Mouse (Mus musculus) limb, embryonic 10.5 days (tissue): ENCODE data around the gene Man1b1. TPM values are rescaled to one million over a fixed set of nuclear protein-coding genes. Genes with fewer than 3 reads are reported as not detected.

ENCODE experiments used
- DNase-seq: peaks from one replicate; pipeline ENCODE4 v3.0.0-alpha.2; 2017; ENCODE audit warnings: low spot score
- H3K27ac ChIP-seq: fragments of 300-500 bp; sonication (generic); 2 replicates; pipeline ENCODE4 v1.5.1; 2016; ENCODE audit warnings: mild to moderate bottlenecking
- H3K27me3 ChIP-seq: fragments of 300-500 bp; sonication (generic); 2 replicates; pipeline ENCODE4 v1.6.1; 2016; ENCODE audit warnings: low read depth, mild to moderate bottlenecking; ENCODE audit not compliant: poor library complexity, severe bottlenecking
- H3K36me3 ChIP-seq: fragments of 300-500 bp; sonication (generic); 2 replicates; pipeline ENCODE4 v1.6.1; 2016; ENCODE audit warnings: mild to moderate bottlenecking, moderate library complexity
- H3K4me1 ChIP-seq: fragments of 300-500 bp; sonication (generic); 2 replicates; pipeline ENCODE4 v1.6.1; 2016
- H3K4me3 ChIP-seq: fragments of 300-500 bp; sonication (generic); 2 replicates; pipeline ENCODE4 v1.5.1; 2016; ENCODE audit warnings: mild to moderate bottlenecking, moderate library complexity
- H3K9me3 ChIP-seq: fragments of 300-500 bp; sonication (generic); replicated peaks from 2 replicates; pipeline ENCODE4 v1.6.1; 2016; ENCODE audit warnings: mild to moderate bottlenecking
- WGBS: fragments of 180-500 bp; shearing (Covaris S2); methylation state at CpG from one replicate; pipeline ENCODE4 v1.1.7; 2016; 5-methylcytosine and 5-hydroxymethylcytosine counted together
- polyA plus RNA-seq: library from polyadenylated mRNA; unstranded; fragments of >200 nt; fragmentation: Nextera tagmentation; extraction: Ambion mirVana; gene quantifications from 2 replicates; pipeline ENCODE4 v1.2.1, GENCODE M21; 2016

The Man1b1 gene
- polyA plus RNA-seq, 1 experiment from 2014 or later = 54.6 TPM

DNA sequence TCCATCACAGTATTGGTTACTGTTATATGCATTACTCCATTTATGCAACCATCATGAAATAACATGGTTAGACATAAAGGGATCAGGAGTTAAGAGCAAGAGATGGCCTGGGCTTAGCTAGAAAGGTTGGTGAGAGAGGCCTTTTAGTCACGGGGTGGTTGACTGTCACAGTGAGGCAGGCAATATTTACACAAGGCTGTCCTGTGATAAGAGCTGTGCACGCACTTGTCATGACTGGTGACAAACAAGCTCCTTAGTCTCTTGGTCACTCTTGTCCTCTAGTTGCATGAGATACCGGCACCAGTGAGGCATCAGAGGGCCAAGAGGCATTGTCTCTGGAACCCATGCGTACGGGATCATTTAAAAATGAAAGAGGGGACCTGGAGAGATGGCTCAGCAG is 52.4 kb downstream of the Man1b1 start:
- Histone ChIP-seq H3K27me3 (no peaks in the 10 kb centered on the region), H3K27ac (no peak overlapping the region), H3K9me3 (no peaks in the 10 kb centered on the region), H3K4me3 (no peak overlapping the region), H3K36me3 (no peaks in the 10 kb centered on the region), H3K4me1 (no peaks in the 10 kb centered on the region)
- DNase-seq = no peak
- 86% methylated on average over 5 of the region's 5 CpGs for WGBS

GRCm38 (mm10) chr2:25391266-25391665 is 59.1 kb downstream of the Man1b1 start:
- Histone ChIP-seq H3K4me1 (peaks cover 16% of the 10 kb centered on the region), H3K27ac (no peak overlapping the region), H3K4me3 (no peak overlapping the region), H3K9me3 (no peaks in the 10 kb centered on the region), H3K36me3 (no peaks in the 10 kb centered on the region), H3K27me3 (peaks cover 37% of the 10 kb centered on the region)
- 76% methylated on average over 5 of the region's 5 CpGs for WGBS
- no peak for DNase-seq

- H3K27me3 ChIP-seq = peaks cover 70% of the 10 kb centered on the region
- 47% methylated on average over 3 of the region's 3 CpGs for WGBS
- no peak for DNase-seq
- H3K4me1 ChIP-seq = peaks cover 26% of the 10 kb centered on the region
- H3K36me3 ChIP-seq = no peaks in the 10 kb centered on the region
- no peak overlapping the region for H3K27ac ChIP-seq
- no peak overlapping the region for H3K4me3 ChIP-seq
- no peaks in the 10 kb centered on the region for H3K9me3 ChIP-seq
These were observed 62.4 kb downstream of the Man1b1 start for GRCm38 (mm10) chr2:25394281-25395221.

GRCm38 (mm10) chr2:25395721-25396596 is 63.8 kb downstream of the Man1b1 start, which contains the start of gene Entpd2:
TSS of gene Entpd2 (plus strand) at chr2:25395874.
- 0 out of 2 replicates have a peak within 1 kb of the TSS, but pooled peaks have one; percentile 15 for H3K27ac ChIP-seq
- peaks cover 84% of the 10 kb centered on the region for H3K27me3 ChIP-seq
- 3% methylated on average over 57 of the region's 57 CpGs for whole genome bisulfite sequencing

DNA sequence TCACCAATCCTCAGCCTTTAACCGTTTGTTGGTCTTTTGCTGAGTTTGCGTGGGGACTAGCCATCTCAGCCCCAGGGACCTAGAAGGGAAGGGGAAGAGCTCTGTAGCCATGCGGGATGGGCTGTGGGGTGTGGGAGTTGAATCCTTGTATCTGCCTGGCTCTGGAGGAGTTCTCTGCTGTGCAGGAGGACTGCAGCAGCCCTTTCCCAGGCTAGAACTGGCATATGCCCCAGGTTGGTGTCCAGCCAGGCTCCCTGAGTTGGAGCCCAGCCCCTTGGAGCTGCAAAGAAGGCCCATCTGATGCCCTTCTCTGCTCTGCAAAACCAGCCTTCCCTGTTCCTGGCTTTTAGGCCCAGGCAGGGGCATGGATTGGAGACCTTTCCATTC is 64.5 kb downstream of the Man1b1 start:
- no peak overlapping the region for H3K27ac ChIP-seq
- H3K27me3 ChIP-seq = peaks cover 90% of the 10 kb centered on the region
- peaks cover 26% of the 10 kb centered on the region for H3K4me1 ChIP-seq
- no peak overlapping the region for H3K4me3 ChIP-seq
- WGBS = 30% methylated on average over 3 of the region's 3 CpGs
- no peaks in the 10 kb centered on the region for H3K36me3 ChIP-seq
- no peaks in the 10 kb centered on the region for H3K9me3 ChIP-seq
- DNase-seq = no peak

More at GRCm38 (mm10) chr2:25395721-25396596, 63.8 kb downstream of the Man1b1 start, which contains the start of gene Entpd2:
- H3K36me3 ChIP-seq = no peaks in the 10 kb centered on the region
- H3K4me1 ChIP-seq = peaks cover 26% of the 10 kb centered on the region
- no peaks in the 10 kb centered on the region for H3K9me3 ChIP-seq
- peak; percentile 48 for DNase-seq
- peak within 1 kb of the TSS; percentile 46 for H3K4me3 ChIP-seq

DNA sequence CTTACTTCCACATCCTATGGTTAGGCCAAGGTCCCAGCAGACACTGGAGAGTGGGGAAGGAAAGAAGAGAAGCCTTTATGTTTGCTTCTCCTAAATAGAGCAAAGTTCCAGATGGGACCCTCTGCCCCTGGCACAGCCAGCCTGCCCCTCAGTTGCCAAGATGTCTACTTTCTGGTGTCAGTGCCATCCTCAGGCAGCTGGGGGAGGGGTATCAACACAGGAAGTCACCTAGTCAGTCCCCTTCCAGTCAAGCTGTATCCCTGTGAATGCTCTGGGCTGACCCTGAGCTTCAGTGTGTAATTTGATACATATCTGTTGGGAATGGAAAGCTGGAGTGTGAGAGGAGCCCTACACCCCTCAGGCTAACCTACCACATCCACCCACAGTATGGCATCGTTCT is 64.9 kb downstream of the Man1b1 start:
- no peaks in the 10 kb centered on the region for H3K36me3 ChIP-seq
- H3K27me3 ChIP-seq = peaks cover 95% of the 10 kb centered on the region
- no peak for DNase-seq
- WGBS = 43% methylated on average over 1 of the region's 1 CpGs
- no peaks in the 10 kb centered on the region for H3K9me3 ChIP-seq
- no peak overlapping the region for H3K27ac ChIP-seq
- H3K4me1 ChIP-seq = peaks cover 26% of the 10 kb centered on the region
- no peak overlapping the region for H3K4me3 ChIP-seq

- Histone ChIP-seq H3K4me3 (no peak overlapping the region), H3K4me1 (peaks cover 30% of the 10 kb centered on the region), H3K27me3 (peaks cover 100% of the 10 kb centered on the region), H3K9me3 (no peaks in the 10 kb centered on the region), H3K36me3 (no peaks in the 10 kb centered on the region), H3K27ac (no peak overlapping the region)
- no peak for DNase-seq
- WGBS = 92% methylated on average over 7 of the region's 7 CpGs
These were observed 65.9 kb downstream of the Man1b1 start for GRCm38 (mm10) chr2:25398065-25398464.

DNA sequence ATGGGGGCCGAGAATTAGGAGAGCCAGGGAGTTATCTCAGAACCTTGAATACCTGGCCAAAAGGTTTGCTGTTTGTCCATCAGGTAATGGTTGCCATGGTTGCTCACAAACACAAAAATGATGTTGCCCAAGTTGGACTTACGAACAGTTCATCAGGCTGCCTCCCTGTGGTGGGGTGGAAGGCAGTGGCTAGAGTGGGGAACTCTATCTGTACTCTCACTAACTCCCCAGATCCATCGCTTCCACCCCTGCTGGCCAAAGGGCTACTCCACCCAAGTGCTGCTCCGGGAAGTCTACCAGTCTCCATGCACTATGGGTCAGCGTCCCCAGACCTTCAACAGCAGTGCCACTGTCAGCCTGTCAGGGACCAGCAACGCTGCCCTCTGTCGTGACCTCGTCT is 66.9 kb downstream of the Man1b1 start, which contains the start of gene Npdc1:
TSS of gene Npdc1 (plus strand) at position 301 of the 400 bp plus-strand sequence.
- H3K27ac ChIP-seq = no peak within 1 kb of the TSS
- DNase-seq = no peak
- H3K27me3 ChIP-seq = peaks cover 100% of the 10 kb centered on the region
- H3K4me3 ChIP-seq = no peak within 1 kb of the TSS
- no peaks in the 10 kb centered on the region for H3K9me3 ChIP-seq
- 62% methylated on average over 8 of the region's 8 CpGs for WGBS
- H3K36me3 ChIP-seq = no peaks in the 10 kb centered on the region
- H3K4me1 ChIP-seq = peaks cover 33% of the 10 kb centered on the region

DNA sequence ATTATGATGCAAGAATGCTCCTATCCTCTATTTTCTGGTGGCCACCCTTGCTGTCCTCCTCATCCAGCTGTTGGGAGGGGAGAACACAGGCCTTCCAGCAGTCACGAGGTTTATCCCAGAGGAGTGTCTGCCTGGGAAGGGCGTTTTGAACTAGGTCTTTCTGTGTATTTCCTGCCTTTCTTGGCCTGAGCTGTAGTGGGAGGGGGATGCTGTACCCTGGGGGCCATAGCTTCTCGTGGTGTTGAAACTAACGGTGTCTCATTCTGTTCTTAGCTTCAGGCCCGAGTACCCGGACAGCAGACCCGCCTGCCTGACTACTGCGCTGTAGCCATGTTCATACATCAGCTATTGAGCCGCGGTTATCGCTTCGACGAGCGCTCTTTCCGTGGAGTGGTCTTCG is 68.2 kb downstream of the Man1b1 start:
- 0 out of 2 replicates have a peak overlapping the region, but pooled peaks have one; percentile 5 for H3K4me3 ChIP-seq

GRCm38 (mm10) chr2:25400764-25401163 is 68.6 kb downstream of the Man1b1 start:
- Histone ChIP-seq H3K4me3 (no peak overlapping the region), H3K27ac (no peak overlapping the region), H3K27me3 (peaks cover 99% of the 10 kb centered on the region), H3K9me3 (no peaks in the 10 kb centered on the region), H3K4me1 (peaks cover 22% of the 10 kb centered on the region), H3K36me3 (no peaks in the 10 kb centered on the region)
- WGBS = 3% methylated on average over 17 of the region's 17 CpGs
- DNase-seq = no peak

More for the DNA sequence above, 68.2 kb downstream of the Man1b1 start:
- H3K27me3 ChIP-seq = peaks cover 99% of the 10 kb centered on the region
- peaks cover 26% of the 10 kb centered on the region for H3K4me1 ChIP-seq
- WGBS = 26% methylated on average over 16 of the region's 16 CpGs
- H3K27ac ChIP-seq = no peak overlapping the region
- H3K36me3 ChIP-seq = no peaks in the 10 kb centered on the region
- DNase-seq = no peak
- no peaks in the 10 kb centered on the region for H3K9me3 ChIP-seq
